Mouse (Mus musculus): ENCODE data around the gene Slc2a9. TPM values are rescaled to one million over a fixed set of nuclear protein-coding genes. Genes with fewer than 3 reads are reported as not detected.

Slc2a9 gene
- polyA plus RNA-seq, 1 experiment from 2014 or later: 4.0 TPM

DNA sequence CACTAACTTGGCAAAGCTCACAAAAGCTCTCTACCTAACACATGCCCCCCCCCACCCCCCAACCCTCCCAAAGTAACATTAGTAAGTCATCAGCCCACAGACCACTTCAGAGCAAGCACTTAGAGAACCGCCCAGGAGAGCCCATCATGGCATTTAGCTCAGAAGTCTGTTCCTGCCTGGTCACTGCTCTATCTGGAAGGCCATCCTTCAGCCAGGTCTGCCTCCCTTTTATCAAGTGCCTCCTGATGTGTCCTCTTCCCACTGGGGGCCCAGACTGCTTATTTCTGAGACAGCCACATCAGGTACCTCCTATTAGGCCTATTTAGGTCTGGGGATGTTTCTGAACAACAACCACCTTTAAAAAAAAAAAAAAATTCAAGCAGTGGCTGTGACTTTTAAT lies 38.0 kb upstream of the Slc2a9 start:
- WGBS (ENCODE audit: insufficient replicate concordance): 72% methylated on average over 1 of the region's 1 CpGs
- Histone ChIP-seq H3K27me3 (ENCODE audit: control insufficient read depth, insufficient read depth, low read depth, low read length) (no peaks in the 10 kb centered on the region), H3K27ac (ENCODE audit: low read length) (no peak overlapping the region), H3K4me3 (ENCODE audit: low read depth, low read length) (no peak overlapping the region), H3K36me3 (ENCODE audit: control insufficient read depth, insufficient read depth) (peaks cover 65% of the 10 kb centered on the region), H3K4me2 (ENCODE audit: low read depth, low read length) (no peak overlapping the region), H3K9ac (ENCODE audit: low read depth, low read length) (no peak overlapping the region), H3K4me1 (ENCODE audit: control insufficient read depth, low read depth, low read length) (no peaks in the 10 kb centered on the region), H3K9me3 (replicated peaks; ENCODE audit: control insufficient read depth, low read length) (no peaks in the 10 kb centered on the region)
- ATAC-seq (ENCODE audit: low read depth): no peak

DNA sequence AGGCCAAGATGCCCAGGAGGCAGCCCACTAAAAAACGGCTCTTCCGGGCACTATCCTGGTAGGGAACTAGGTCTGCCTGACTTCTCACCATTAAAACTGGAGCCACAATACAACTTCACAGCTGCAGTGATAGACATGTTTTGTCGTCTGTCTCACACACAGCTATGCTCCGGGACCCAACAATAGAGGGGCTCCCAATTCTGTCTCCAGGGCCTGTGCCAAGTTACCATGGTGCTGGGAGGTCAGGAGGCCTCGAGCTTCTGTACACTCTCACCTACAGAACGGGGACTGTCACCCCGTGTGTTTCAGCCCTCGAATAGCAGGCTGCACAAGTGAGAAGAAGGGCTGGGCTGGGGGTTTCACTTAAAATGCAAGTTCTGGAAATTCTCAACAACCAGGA lies 35.6 kb upstream of the Slc2a9 start:
- Histone ChIP-seq H3K36me3 (ENCODE audit: control insufficient read depth, insufficient read depth) (peaks cover 60% of the 10 kb centered on the region), H3K4me3 (ENCODE audit: low read depth, low read length) (no peak overlapping the region)
- 74% methylated on average over 8 of the region's 8 CpGs for WGBS (ENCODE audit: insufficient replicate concordance)

DNA sequence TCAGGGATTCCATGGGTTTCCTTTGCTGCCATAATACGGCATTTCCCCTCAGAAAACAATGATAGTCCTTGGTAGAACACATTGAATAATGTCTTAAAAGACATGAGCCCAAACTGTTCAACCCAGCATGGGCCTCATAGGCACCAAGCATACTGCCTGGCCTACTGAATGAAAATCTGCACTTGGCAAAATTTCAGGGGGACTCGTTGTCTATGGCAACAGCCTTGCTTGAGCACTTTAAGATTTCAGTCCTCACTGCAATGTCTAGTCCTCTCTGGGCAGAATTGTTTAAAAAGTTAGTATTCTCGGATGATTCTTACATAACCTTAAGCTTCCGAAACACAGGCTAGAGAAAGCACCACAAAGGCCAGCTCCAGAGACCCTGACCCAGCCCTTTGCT lies 34.9 kb upstream of the Slc2a9 start:
- H3K27me3 ChIP-seq (ENCODE audit: control insufficient read depth, insufficient read depth, low read depth, low read length): no peaks in the 10 kb centered on the region
- 76% methylated on average over 4 of the region's 4 CpGs for WGBS (ENCODE audit: insufficient replicate concordance)
- H3K4me1 ChIP-seq (ENCODE audit: control insufficient read depth, low read depth, low read length): no peaks in the 10 kb centered on the region
- H3K9me3 ChIP-seq (replicated peaks; ENCODE audit: control insufficient read depth, low read length): no peaks in the 10 kb centered on the region
- no peak overlapping the region for H3K9ac ChIP-seq (ENCODE audit: low read depth, low read length)
- H3K4me3 ChIP-seq (ENCODE audit: low read depth, low read length): no peak overlapping the region
- H3K4me2 ChIP-seq (ENCODE audit: low read depth, low read length): no peak overlapping the region
- ATAC-seq (ENCODE audit: low read depth): no peak
- no peak overlapping the region for H3K27ac ChIP-seq (ENCODE audit: low read length)
- peaks cover 55% of the 10 kb centered on the region for H3K36me3 ChIP-seq (ENCODE audit: control insufficient read depth, insufficient read depth)

More for the DNA sequence above, 35.6 kb upstream of the Slc2a9 start:
- Histone ChIP-seq H3K27ac (ENCODE audit: low read length) (no peak overlapping the region), H3K27me3 (ENCODE audit: control insufficient read depth, insufficient read depth, low read depth, low read length) (no peaks in the 10 kb centered on the region), H3K4me1 (ENCODE audit: control insufficient read depth, low read depth, low read length) (no peaks in the 10 kb centered on the region), H3K9ac (ENCODE audit: low read depth, low read length) (no peak overlapping the region), H3K4me2 (ENCODE audit: low read depth, low read length) (no peak overlapping the region), H3K9me3 (replicated peaks; ENCODE audit: control insufficient read depth, low read length) (no peaks in the 10 kb centered on the region)
- no peak for ATAC-seq (ENCODE audit: low read depth)

DNA sequence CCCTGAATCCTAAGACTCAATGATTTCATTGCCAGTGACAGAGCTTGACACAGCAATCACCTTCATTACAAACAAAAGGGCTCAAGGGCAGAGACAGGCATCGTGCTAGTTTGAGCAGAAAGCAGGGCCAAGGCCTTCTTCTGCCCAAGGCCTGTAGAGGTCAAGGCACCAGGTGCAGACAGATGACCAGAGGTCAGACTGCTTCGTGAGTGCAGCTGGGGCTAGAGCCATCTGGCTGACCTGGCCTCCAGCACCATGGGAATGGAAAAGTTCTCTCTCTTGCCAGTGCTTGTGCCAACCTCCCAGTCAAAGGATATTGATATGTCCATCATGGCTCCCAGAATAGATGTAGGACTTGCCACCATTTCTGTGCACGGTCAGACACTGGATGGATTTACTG lies 33.9 kb upstream of the Slc2a9 start:
- no peak overlapping the region for H3K9ac ChIP-seq (ENCODE audit: low read depth, low read length)

DNA sequence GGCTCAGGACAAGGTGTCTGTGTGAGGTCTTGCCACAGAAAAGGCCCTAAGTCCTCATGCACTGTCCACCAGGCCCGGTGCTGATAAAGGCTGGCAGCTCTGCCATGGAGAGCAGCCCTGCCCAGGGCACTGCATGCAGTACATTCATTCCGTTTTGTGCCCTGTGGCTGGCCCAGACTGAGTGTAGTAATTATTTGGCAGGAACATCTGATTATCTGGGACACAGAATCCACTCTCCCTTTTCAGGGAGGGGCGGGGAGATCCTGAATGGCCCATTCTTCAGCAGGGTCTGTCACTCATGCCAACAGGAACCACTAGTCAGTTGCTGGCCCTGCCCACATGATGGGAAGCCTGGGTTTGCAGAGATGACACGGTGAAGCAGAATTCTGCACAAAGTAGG lies 29.1 kb upstream of the Slc2a9 start:
- Histone ChIP-seq H3K9ac (ENCODE audit: low read depth, low read length) (no peak overlapping the region), H3K36me3 (ENCODE audit: control insufficient read depth, insufficient read depth) (peaks cover 53% of the 10 kb centered on the region), H3K9me3 (replicated peaks; ENCODE audit: control insufficient read depth, low read length) (no peaks in the 10 kb centered on the region), H3K4me3 (ENCODE audit: low read depth, low read length) (no peak overlapping the region), H3K4me2 (ENCODE audit: low read depth, low read length) (no peak overlapping the region), H3K27ac (ENCODE audit: low read length) (no peak overlapping the region), H3K27me3 (ENCODE audit: control insufficient read depth, insufficient read depth, low read depth, low read length) (no peaks in the 10 kb centered on the region), H3K4me1 (ENCODE audit: control insufficient read depth, low read depth, low read length) (no peaks in the 10 kb centered on the region)
- WGBS (ENCODE audit: insufficient replicate concordance): 78% methylated on average over 4 of the region's 4 CpGs
- no peak for ATAC-seq (ENCODE audit: low read depth)

More for the DNA sequence above, 33.9 kb upstream of the Slc2a9 start:
- no peak overlapping the region for H3K27ac ChIP-seq (ENCODE audit: low read length)
- H3K4me3 ChIP-seq (ENCODE audit: low read depth, low read length): no peak overlapping the region
- no peak for ATAC-seq (ENCODE audit: low read depth)
- H3K9me3 ChIP-seq (replicated peaks; ENCODE audit: control insufficient read depth, low read length): no peaks in the 10 kb centered on the region
- 67% methylated on average over 3 of the region's 3 CpGs for WGBS (ENCODE audit: insufficient replicate concordance)
- no peaks in the 10 kb centered on the region for H3K27me3 ChIP-seq (ENCODE audit: control insufficient read depth, insufficient read depth, low read depth, low read length)
- peaks cover 57% of the 10 kb centered on the region for H3K36me3 ChIP-seq (ENCODE audit: control insufficient read depth, insufficient read depth)
- H3K4me1 ChIP-seq (ENCODE audit: control insufficient read depth, low read depth, low read length): no peaks in the 10 kb centered on the region
- no peak overlapping the region for H3K4me2 ChIP-seq (ENCODE audit: low read depth, low read length)

DNA sequence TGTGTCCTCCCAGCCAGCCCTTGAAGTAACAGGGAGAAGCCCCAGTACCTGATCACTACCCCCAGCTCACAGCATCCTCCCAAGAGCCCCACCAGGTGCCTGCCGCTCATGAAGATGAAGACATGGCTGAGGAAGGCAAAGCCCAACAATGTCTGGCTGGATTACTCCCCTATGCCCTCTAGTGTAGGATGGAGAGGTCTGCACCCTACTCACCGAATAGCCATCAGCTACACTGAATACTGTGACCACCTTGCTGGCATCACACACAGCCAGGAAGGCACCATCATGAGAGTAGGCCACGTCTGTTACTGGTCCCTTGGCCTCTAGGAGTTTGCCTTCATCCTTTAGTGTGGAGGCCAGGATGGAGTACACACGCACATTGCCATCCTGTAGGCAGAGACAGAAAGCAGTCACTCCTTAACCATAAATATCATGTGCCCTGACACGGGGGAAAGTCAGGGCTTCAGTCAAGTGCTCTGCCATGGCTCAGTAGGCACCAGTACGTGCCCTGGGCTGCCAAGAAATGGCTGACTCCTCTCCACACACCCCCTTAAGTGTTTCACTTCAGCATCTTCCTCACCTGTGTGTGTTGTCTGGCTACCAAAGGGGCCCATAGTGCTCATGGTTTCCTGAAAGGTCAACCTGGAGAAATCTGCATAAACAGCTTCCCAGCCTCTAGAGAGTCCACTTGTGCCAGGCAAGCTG lies 26.9 kb upstream of the Slc2a9 start:
- no peaks in the 10 kb centered on the region for H3K27me3 ChIP-seq (ENCODE audit: control insufficient read depth, insufficient read depth, low read depth, low read length)
- H3K4me3 ChIP-seq (ENCODE audit: low read depth, low read length): no peak overlapping the region
- H3K36me3 ChIP-seq (ENCODE audit: control insufficient read depth, insufficient read depth): peaks cover 42% of the 10 kb centered on the region
- no peaks in the 10 kb centered on the region for H3K4me1 ChIP-seq (ENCODE audit: control insufficient read depth, low read depth, low read length)
- WGBS (ENCODE audit: insufficient replicate concordance): 77% methylated on average over 6 of the region's 6 CpGs
- ATAC-seq (ENCODE audit: low read depth): peak; percentile 35; the same call in 1 of the 2 replicates
- H3K9me3 ChIP-seq (replicated peaks; ENCODE audit: control insufficient read depth, low read length): no peaks in the 10 kb centered on the region
- no peak overlapping the region for H3K27ac ChIP-seq (ENCODE audit: low read length)
- no peak overlapping the region for H3K9ac ChIP-seq (ENCODE audit: low read depth, low read length)
- no peak overlapping the region for H3K4me2 ChIP-seq (ENCODE audit: low read depth, low read length)

DNA sequence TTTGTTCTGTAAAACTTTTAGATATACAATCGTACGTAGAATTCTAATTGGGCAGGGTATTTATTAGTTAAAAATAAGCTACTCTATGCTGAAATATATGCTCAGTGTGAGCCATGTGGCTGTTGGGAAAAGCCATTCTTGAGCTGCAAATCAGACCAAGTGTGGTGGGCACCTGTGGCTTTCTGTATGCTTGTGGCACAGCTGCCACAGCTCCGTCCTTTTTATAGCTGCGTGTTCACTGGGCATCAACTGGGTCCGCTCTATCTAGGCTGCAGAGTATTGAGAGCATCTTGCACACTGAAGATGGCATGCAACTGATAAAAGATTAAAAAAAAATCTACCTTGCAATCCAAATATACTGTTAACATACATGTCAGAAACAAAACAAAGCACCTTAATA lies 20.0 kb upstream of the Slc2a9 start:
- Histone ChIP-seq H3K9ac (ENCODE audit: low read depth, low read length) (no peak overlapping the region), H3K4me1 (ENCODE audit: control insufficient read depth, low read depth, low read length) (no peaks in the 10 kb centered on the region), H3K4me3 (ENCODE audit: low read depth, low read length) (no peak overlapping the region)

DNA sequence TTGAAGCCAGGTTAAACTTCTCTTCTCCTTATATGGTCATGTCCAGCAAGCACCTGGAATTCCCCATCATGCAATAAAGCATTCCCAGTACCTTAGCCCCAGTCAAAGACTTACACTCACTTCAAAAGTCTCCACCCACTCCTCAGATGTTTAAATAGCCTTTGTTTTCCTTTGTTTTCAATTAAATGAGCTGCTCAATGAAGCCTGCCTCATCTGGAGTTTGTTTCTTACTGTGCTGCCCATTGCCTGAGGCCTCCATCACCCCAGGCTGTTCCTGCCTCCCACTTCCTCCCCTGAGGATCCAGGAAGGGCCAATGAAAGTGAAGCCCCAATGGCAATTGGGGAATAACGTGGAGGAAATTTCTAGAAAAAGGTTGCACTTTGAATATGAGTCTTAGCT lies 17.9 kb upstream of the Slc2a9 start:
- H3K27ac ChIP-seq (ENCODE audit: low read length): no peak overlapping the region
- H3K9me3 ChIP-seq (replicated peaks; ENCODE audit: control insufficient read depth, low read length): no peaks in the 10 kb centered on the region
- H3K4me3 ChIP-seq (ENCODE audit: low read depth, low read length): no peak overlapping the region
- H3K27me3 ChIP-seq (ENCODE audit: control insufficient read depth, insufficient read depth, low read depth, low read length): no peaks in the 10 kb centered on the region
- H3K9ac ChIP-seq (ENCODE audit: low read depth, low read length): no peak overlapping the region
- ATAC-seq (ENCODE audit: low read depth): no peak
- 55% methylated on average over 1 of the region's 1 CpGs for WGBS (ENCODE audit: insufficient replicate concordance)
- no peak overlapping the region for H3K4me2 ChIP-seq (ENCODE audit: low read depth, low read length)
- peaks cover 3% of the 10 kb centered on the region; the same call in 1 of the 2 replicates for H3K4me1 ChIP-seq (ENCODE audit: control insufficient read depth, low read depth, low read length)
- no peaks in the 10 kb centered on the region; the same call in 1 of the 2 replicates for H3K36me3 ChIP-seq (ENCODE audit: control insufficient read depth, insufficient read depth)

More for the DNA sequence above, 20.0 kb upstream of the Slc2a9 start:
- Histone ChIP-seq H3K9me3 (replicated peaks; ENCODE audit: control insufficient read depth, low read length) (no peaks in the 10 kb centered on the region), H3K36me3 (ENCODE audit: control insufficient read depth, insufficient read depth) (peaks cover 7% of the 10 kb centered on the region), H3K4me2 (ENCODE audit: low read depth, low read length) (no peak overlapping the region), H3K27me3 (ENCODE audit: control insufficient read depth, insufficient read depth, low read depth, low read length) (no peaks in the 10 kb centered on the region), H3K27ac (ENCODE audit: low read length) (no peak overlapping the region)
- WGBS (ENCODE audit: insufficient replicate concordance): 83% methylated on average over 5 of the region's 5 CpGs
- ATAC-seq (ENCODE audit: low read depth): no peak

DNA sequence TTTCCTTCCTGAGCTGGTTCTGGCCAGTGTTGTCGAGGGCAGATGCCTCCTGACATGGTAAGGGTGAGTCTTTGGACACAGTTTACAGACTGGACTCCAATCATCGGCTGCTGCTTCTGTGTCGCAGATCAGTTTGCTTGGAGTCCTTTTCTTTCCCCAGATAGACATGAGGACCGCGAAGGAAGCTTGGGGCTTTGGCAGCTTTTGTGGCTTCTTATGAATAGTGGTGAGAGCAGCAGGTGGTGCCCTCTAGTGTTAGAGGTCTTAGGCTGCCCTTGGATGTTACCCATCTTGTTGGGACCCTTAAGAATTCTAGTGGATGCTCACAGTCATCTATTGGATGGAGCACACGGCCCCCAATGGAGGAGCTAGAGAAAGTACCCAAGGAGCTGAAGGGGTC lies 13.3 kb upstream of the Slc2a9 start:
- Histone ChIP-seq H3K27ac (ENCODE audit: low read length) (no peak overlapping the region), H3K27me3 (ENCODE audit: control insufficient read depth, insufficient read depth, low read depth, low read length) (no peaks in the 10 kb centered on the region), H3K9me3 (replicated peaks; ENCODE audit: control insufficient read depth, low read length) (no peaks in the 10 kb centered on the region), H3K4me2 (ENCODE audit: low read depth, low read length) (no peak overlapping the region), H3K36me3 (ENCODE audit: control insufficient read depth, insufficient read depth) (0 out of 2 replicates have a peak, but pooled peaks cover 4% of the 10 kb centered on the region), H3K9ac (ENCODE audit: low read depth, low read length) (no peak overlapping the region), H3K4me1 (ENCODE audit: control insufficient read depth, low read depth, low read length) (peaks cover 8% of the 10 kb centered on the region; the same call in 1 of the 2 replicates), H3K4me3 (ENCODE audit: low read depth, low read length) (no peak overlapping the region)
- WGBS (ENCODE audit: insufficient replicate concordance): 26% methylated on average over 6 of the region's 6 CpGs
- ATAC-seq (ENCODE audit: low read depth): peak; percentile 60
